Mouse (Mus musculus) forebrain, embryonic 15.5 days (tissue): ENCODE measurements around the gene Zfp706. TPM values are rescaled to one million over a fixed set of nuclear protein-coding genes. Genes with fewer than 3 reads are reported as not detected.
A peak's percentile ranks its signal among the peaks of the same experiment; 100 is the strongest.

ENCODE experiments used
- ATAC-seq: fragments of 200-750 bp; cut with Nextera tagmentation; replicated peaks from 2 replicates; pipeline ENCODE4 v1.8.0; 2017; ENCODE audit warnings: mild to moderate bottlenecking, moderate TSS enrichment, moderate library complexity
- H3K27ac ChIP-seq: fragments of 300-500 bp; sonication (generic); replicated peaks from 2 replicates; pipeline ENCODE4 v1.5.1; 2015; ENCODE audit warnings: mild to moderate bottlenecking, inconsistent platforms
- H3K27me3 ChIP-seq: fragments of 300-500 bp; sonication (generic); 2 replicates; pipeline ENCODE4 v1.6.1; 2015; ENCODE audit warnings: inconsistent platforms
- H3K36me3 ChIP-seq: fragments of 300-500 bp; sonication (generic); 2 replicates; pipeline ENCODE4 v1.6.1; 2015; ENCODE audit warnings: mild to moderate bottlenecking, inconsistent platforms
- H3K4me1 ChIP-seq: fragments of 300-500 bp; sonication (generic); 2 replicates; pipeline ENCODE4 v1.6.1; 2015; ENCODE audit warnings: inconsistent platforms
- H3K4me2 ChIP-seq: fragments of 300-500 bp; sonication (generic); replicated peaks from 2 replicates; pipeline ENCODE4 v1.6.1; 2015; ENCODE audit warnings: mild to moderate bottlenecking, inconsistent platforms
- H3K4me3 ChIP-seq: fragments of 300-500 bp; sonication (generic); 2 replicates; pipeline ENCODE4 v1.5.1; 2015; ENCODE audit warnings: mild to moderate bottlenecking, inconsistent platforms
- H3K9ac ChIP-seq: fragments of 300-500 bp; sonication (generic); replicated peaks from 2 replicates; pipeline ENCODE4 v1.6.1; 2015; ENCODE audit warnings: mild to moderate bottlenecking, inconsistent platforms
- H3K9me3 ChIP-seq: fragments of 300-500 bp; sonication (generic); 2 replicates; pipeline ENCODE4 v1.6.1; 2016; ENCODE audit warnings: inconsistent platforms
- WGBS: fragments of 180-500 bp; shearing (Covaris S2); methylation state at CpG from one replicate; pipeline ENCODE4 v1.1.7; 2015; ENCODE audit warnings: mixed read lengths; 5-methylcytosine and 5-hydroxymethylcytosine counted together
- polyA plus RNA-seq: library from polyadenylated mRNA; unstranded; fragments of >200 nt; fragmentation: Nextera tagmentation; extraction: Ambion mirVana; gene quantifications from 2 replicates; pipeline ENCODE4 v1.2.1, GENCODE M21; 2015

The Zfp706 gene
- polyA plus RNA-seq, result 473 and 523 TPM in 2 replicates

GRCm38 (mm10) chr15:37007233-37007958 lies at the start of gene Zfp706:
Gene Zfp706, minus strand, starts transcription at chr15:37007773.
- no peaks in the 10 kb centered on the region for H3K9me3 ChIP-seq
- no peaks in the 10 kb centered on the region for H3K27me3 ChIP-seq
- peak within 1 kb of the TSS; percentile 54 for H3K4me2 ChIP-seq
- H3K9ac ChIP-seq, result peak within 1 kb of the TSS; percentile 96
- H3K27ac ChIP-seq, result peak within 1 kb of the TSS; percentile 95
- WGBS, result under 1% methylated on average over 79 of the region's 79 CpGs
- H3K4me3 ChIP-seq, result peak within 1 kb of the TSS; percentile 91
- peaks cover 9% of the 10 kb centered on the region for H3K36me3 ChIP-seq
- H3K4me1 ChIP-seq, result peaks cover 23% of the 10 kb centered on the region
- peak; percentile 100 for ATAC-seq

GRCm38 (mm10) chr15:37054582-37054981 lies 47.0 kb upstream of the Zfp706 start:
- H3K4me2 ChIP-seq, result no peak overlapping the region
- ATAC-seq, result no peak
- H3K9ac ChIP-seq, result no peak overlapping the region
- peaks cover 17% of the 10 kb centered on the region for H3K4me1 ChIP-seq
- 94% methylated on average over 5 of the region's 5 CpGs for WGBS
- no peaks in the 10 kb centered on the region for H3K9me3 ChIP-seq
- H3K36me3 ChIP-seq, result no peaks in the 10 kb centered on the region
- H3K4me3 ChIP-seq, result no peak overlapping the region
- H3K27ac ChIP-seq, result no peak overlapping the region
- H3K27me3 ChIP-seq, result no peaks in the 10 kb centered on the region

DNA sequence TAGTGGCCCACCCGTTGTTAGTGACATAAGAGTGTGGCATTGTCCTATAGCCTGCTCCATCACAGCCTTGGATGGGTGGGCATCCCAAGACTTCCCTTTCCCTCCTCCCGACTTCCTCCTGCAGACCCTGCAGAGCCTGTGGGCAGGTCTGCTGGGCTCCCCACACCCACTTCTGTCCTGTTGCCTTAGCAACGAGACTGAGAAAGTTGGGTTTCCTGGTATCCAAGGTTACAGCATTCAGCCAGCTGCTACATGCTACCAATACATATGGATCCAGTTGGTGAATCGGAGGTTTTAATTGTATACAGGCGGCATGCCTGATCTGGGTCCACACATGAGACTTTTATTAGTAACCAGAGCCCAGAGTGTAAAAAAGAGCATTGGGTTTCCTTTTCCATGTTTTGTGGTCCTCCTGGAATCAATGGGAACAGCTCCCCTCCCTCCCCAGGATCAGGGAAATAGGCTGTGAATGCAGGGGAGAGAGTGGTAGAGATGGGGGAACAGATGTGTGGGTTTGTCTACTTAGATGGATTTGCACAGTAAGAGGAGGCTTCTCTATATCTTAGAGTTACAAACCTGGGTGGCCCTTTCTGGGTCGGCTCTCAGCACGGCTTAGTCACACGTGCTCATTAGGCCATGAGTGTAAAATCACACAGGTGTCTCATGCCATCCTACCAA lies 45.7 kb upstream of the Zfp706 start:
- peak; percentile 92 for ATAC-seq
- no peak overlapping the region for H3K4me3 ChIP-seq
- H3K4me1 ChIP-seq, result peaks cover 17% of the 10 kb centered on the region
- no peak overlapping the region for H3K9ac ChIP-seq
- peak overlapping the region; percentile 71 for H3K27ac ChIP-seq
- no peaks in the 10 kb centered on the region for H3K36me3 ChIP-seq
- H3K4me2 ChIP-seq, result no peak overlapping the region
- H3K27me3 ChIP-seq, result no peaks in the 10 kb centered on the region
- WGBS, result 37% methylated on average over 8 of the region's 8 CpGs
- no peaks in the 10 kb centered on the region for H3K9me3 ChIP-seq

DNA sequence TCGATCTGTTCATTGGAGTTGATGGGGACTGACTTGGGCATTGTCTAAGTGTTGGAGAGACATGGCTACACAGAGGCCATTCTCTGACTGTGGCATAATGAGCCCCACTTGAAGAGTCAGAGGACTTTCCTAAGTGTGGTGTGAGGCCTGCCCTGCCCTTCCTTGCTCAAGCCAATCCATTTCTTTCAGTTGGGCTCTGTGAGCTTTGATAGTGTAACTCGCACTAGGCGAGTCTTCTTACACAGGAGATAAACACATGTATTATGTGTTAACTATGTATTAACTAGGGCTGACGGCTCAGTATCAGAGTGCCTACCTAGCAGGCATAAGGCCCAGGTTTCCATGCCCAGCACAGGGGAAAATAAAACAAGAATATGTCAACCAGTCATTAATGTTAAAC lies 39.8 kb upstream of the Zfp706 start:
- H3K4me2 ChIP-seq, result no peak overlapping the region
- no peak overlapping the region for H3K27ac ChIP-seq
- H3K27me3 ChIP-seq, result no peaks in the 10 kb centered on the region
- no peaks in the 10 kb centered on the region for H3K9me3 ChIP-seq
- H3K9ac ChIP-seq, result no peak overlapping the region
- H3K36me3 ChIP-seq, result no peaks in the 10 kb centered on the region
- ATAC-seq, result no peak
- H3K4me1 ChIP-seq, result peaks cover 15% of the 10 kb centered on the region
- WGBS, result 88% methylated on average over 4 of the region's 4 CpGs
- H3K4me3 ChIP-seq, result no peak overlapping the region

DNA sequence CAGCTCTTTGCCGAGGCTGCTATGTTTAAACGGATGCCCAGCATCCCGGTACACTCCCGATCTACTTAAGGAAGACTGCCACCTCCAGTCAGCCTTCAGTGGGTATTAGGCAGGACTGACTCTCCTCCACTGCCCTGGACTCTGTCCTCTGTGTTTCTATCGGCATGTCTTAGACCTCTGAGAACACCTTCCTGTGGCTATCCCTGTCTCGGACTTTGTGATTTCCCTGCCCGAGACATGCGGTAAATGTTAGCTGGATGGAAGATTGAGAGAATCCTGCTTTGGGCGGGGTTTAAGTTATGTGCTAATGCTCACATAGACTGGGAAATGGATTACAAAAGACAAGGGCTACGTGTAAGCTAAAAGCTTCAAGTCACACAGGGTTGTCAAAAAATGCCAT lies 39.0 kb upstream of the Zfp706 start:
- WGBS, result 92% methylated on average over 10 of the region's 10 CpGs
- Histone ChIP-seq H3K4me3 (no peak overlapping the region), H3K4me1 (peaks cover 18% of the 10 kb centered on the region), H3K36me3 (no peaks in the 10 kb centered on the region), H3K4me2 (no peak overlapping the region), H3K27me3 (no peaks in the 10 kb centered on the region), H3K27ac (no peak overlapping the region), H3K9ac (no peak overlapping the region), H3K9me3 (no peaks in the 10 kb centered on the region)
- no peak for ATAC-seq

GRCm38 (mm10) chr15:37046131-37046530 lies 38.6 kb upstream of the Zfp706 start:
- H3K27me3 ChIP-seq, result no peaks in the 10 kb centered on the region
- no peak overlapping the region for H3K9ac ChIP-seq
- 85% methylated on average over 7 of the region's 7 CpGs for WGBS
- no peak overlapping the region for H3K4me3 ChIP-seq
- no peaks in the 10 kb centered on the region for H3K36me3 ChIP-seq
- H3K4me1 ChIP-seq, result peaks cover 22% of the 10 kb centered on the region
- H3K9me3 ChIP-seq, result no peaks in the 10 kb centered on the region
- H3K27ac ChIP-seq, result no peak overlapping the region
- no peak overlapping the region for H3K4me2 ChIP-seq
- no peak for ATAC-seq

DNA sequence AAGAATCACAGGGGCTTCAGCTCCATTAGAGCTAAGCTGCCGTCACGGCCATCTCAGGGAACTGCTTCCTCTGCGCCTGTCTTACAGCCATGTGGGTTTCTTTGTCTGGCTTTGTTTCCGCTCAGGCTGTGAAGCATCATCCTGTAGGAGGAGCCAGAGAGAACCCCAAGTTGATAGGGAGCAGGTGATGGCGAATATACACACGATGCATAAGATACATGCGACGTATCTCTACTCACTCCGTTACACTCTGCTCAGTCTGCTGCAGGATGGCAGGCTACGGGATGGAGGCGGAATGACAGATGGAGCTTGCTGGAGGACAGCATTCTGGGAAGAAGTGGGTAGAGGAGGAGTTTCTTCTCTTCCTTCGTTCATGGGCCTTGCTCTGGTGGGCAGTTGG lies 37.9 kb upstream of the Zfp706 start:
- Histone ChIP-seq H3K27me3 (no peaks in the 10 kb centered on the region), H3K4me3 (no peak overlapping the region), H3K9ac (no peak overlapping the region), H3K36me3 (no peaks in the 10 kb centered on the region), H3K4me2 (no peak overlapping the region), H3K9me3 (no peaks in the 10 kb centered on the region), H3K4me1 (peaks cover 26% of the 10 kb centered on the region), H3K27ac (peak overlapping the region; percentile 63)
- WGBS, result 64% methylated on average over 12 of the region's 12 CpGs
- peak; percentile 61 for ATAC-seq

DNA sequence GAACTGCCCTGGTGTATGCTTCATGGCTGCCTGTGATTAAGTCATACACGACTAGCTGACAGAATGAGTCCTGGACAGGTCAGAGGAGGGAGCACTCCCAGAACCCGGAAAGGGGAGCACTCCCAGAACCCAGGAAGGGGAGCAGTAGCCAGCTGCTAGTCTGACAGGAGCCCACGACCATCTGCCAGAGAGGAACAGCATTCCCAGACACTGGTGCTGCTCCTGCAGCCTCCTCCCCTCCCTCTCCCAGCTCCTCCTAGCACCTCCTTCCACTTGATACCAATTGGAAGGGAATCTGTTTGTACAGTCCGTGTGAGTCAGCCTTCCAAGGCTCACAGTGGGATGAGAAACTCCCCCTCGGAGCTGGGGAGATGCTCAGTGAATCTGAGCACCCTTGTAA lies 35.0 kb upstream of the Zfp706 start:
- Histone ChIP-seq H3K4me2 (no peak overlapping the region), H3K27ac (peak overlapping the region; percentile 80), H3K4me1 (peaks cover 29% of the 10 kb centered on the region), H3K36me3 (no peaks in the 10 kb centered on the region), H3K4me3 (no peak overlapping the region), H3K9me3 (no peaks in the 10 kb centered on the region), H3K9ac (no peak overlapping the region), H3K27me3 (no peaks in the 10 kb centered on the region)
- 30% methylated on average over 5 of the region's 5 CpGs for WGBS
- peak; percentile 73 for ATAC-seq

GRCm38 (mm10) chr15:37041214-37041613 lies 33.6 kb upstream of the Zfp706 start:
- no peaks in the 10 kb centered on the region for H3K36me3 ChIP-seq
- peak overlapping the region; percentile 72 for H3K27ac ChIP-seq
- peaks cover 41% of the 10 kb centered on the region for H3K4me1 ChIP-seq
- ATAC-seq, result 0 out of 2 replicates have a peak, but pooled peaks have one; percentile 6
- 61% methylated on average over 5 of the region's 5 CpGs for WGBS
- no peak overlapping the region for H3K9ac ChIP-seq
- no peaks in the 10 kb centered on the region for H3K27me3 ChIP-seq
- no peaks in the 10 kb centered on the region for H3K9me3 ChIP-seq
- no peak overlapping the region for H3K4me3 ChIP-seq
- H3K4me2 ChIP-seq, result no peak overlapping the region

DNA sequence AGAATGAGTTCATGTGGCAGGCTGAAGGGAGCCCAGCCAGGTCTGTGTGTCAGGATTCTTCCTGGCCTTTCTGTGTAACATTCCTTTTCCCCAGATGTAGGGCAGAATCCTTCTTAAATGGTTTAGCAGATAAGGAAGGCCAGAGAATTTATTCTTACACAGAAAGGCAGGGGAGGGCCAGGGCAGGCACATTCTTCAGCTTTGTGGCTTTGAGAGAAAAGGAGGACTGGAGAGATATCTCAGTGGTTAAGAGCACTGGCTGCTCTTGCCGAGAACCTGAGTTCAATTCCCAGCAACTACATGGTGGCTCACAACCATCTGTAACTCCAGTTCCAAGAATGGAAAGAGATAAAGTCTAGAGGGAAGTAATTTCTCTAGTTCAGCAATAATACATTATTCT lies 31.1 kb upstream of the Zfp706 start:
- Histone ChIP-seq H3K4me2 (no peak overlapping the region), H3K27me3 (no peaks in the 10 kb centered on the region), H3K9me3 (no peaks in the 10 kb centered on the region), H3K4me3 (no peak overlapping the region), H3K4me1 (peaks cover 43% of the 10 kb centered on the region), H3K27ac (no peak overlapping the region), H3K9ac (no peak overlapping the region), H3K36me3 (no peaks in the 10 kb centered on the region)
- WGBS, result 86% methylated on average over 1 of the region's 1 CpGs
- no peak for ATAC-seq

- peak overlapping the region; percentile 67 for H3K27ac ChIP-seq
- no peaks in the 10 kb centered on the region for H3K9me3 ChIP-seq
- no peaks in the 10 kb centered on the region for H3K27me3 ChIP-seq
- H3K36me3 ChIP-seq, result no peaks in the 10 kb centered on the region
- no peak overlapping the region for H3K4me3 ChIP-seq
- H3K4me2 ChIP-seq, result no peak overlapping the region
- 73% methylated on average over 3 of the region's 3 CpGs for WGBS
- no peak for ATAC-seq
- H3K9ac ChIP-seq, result no peak overlapping the region
- H3K4me1 ChIP-seq, result peaks cover 38% of the 10 kb centered on the region
Measured at GRCm38 (mm10) chr15:37037704-37038103, 30.1 kb upstream of the Zfp706 start.

DNA sequence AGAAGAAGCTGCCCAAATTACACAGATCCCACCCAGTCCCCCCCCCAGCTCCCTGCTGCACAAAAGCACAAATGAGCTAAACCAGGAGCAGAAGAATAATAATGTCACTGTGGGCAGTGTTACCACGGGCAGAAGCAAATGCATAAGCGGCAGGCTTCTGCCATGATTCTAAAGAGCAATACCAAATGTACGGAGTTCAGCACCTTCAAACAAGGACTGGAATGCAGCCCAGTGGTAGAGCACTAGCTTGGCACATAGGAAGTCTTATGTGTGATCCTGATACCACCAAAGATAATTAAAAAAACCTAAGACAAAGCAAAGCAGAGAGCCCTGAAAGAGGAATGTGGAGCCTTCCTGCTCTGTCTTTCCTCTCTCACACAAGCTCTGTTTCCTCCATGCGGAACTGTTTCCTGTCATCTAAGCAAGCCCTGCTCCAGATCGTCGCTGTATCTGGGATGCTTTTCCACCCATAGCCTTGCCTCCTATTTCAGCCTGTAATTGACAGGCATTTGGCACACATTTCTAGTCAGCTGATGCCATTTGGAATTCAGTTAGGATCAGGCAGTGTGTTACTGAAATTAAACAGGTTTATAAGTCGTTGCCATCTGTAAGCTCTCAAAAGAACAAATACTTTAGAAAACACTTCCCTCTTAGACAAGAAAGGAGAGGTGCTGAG lies 29.0 kb upstream of the Zfp706 start:
- ATAC-seq, result peak; percentile 88
- Histone ChIP-seq H3K9ac (peak overlapping the region; percentile 24; the same call in 1 of the 2 replicates), H3K4me1 (peaks cover 31% of the 10 kb centered on the region), H3K27me3 (no peaks in the 10 kb centered on the region), H3K36me3 (no peaks in the 10 kb centered on the region), H3K4me3 (no peak overlapping the region), H3K9me3 (no peaks in the 10 kb centered on the region), H3K27ac (peak overlapping the region; percentile 94), H3K4me2 (peak overlapping the region; percentile 31)
- 28% methylated on average over 7 of the region's 7 CpGs for WGBS
